Mouse (Mus musculus) CD8-positive naive resting alpha-beta T cell, adult 2 months (primary cell): ENCODE data around the gene Miga1.

Source experiments
- DNase-seq, 2 experiments: peaks; one replicate each; pipeline ENCODE4 v3.0.0; 2022; ENCODE audit warnings: low read depth in 2 of 2, low spot score in 2 of 2

The Miga1 gene

DNA sequence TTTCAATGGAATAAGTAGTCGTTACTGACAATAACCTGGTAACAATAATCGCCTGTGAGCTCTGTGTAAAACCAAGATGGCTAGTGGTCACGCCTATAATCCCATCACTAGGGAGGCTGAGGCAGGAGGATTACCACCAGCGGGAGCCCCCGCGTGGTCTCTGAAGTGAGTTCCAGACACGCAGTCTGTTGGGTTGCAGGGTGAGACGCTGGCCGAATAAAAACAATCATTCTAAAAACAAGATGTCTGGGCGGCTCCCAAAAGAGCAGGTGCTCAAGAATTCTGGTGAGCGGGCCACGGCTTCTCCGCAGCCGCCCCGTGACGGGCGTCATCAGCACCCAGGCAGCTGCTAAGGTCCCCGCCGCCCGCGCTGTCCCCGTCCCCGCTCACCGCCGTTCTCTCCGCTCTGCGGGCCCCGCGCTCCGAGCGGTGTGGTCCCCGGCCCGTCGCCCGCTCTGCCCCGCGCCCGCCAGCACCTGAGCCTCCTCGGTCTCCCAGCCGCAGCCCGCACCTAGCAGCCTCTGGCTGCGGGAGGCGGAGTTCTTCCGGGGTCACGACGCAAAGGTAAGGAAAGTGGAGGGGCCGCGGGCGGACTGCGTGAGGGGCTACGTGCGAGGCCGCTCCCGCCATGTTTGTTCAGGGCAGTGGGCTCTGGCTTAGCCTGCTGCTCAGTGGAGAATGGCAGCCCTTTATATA is at the start of gene Miga1:
TSS of gene Miga1 (minus strand) at position 546 of the 696 bp plus-strand sequence.
- DNase-seq: peak; percentile 59 to 63

DNA sequence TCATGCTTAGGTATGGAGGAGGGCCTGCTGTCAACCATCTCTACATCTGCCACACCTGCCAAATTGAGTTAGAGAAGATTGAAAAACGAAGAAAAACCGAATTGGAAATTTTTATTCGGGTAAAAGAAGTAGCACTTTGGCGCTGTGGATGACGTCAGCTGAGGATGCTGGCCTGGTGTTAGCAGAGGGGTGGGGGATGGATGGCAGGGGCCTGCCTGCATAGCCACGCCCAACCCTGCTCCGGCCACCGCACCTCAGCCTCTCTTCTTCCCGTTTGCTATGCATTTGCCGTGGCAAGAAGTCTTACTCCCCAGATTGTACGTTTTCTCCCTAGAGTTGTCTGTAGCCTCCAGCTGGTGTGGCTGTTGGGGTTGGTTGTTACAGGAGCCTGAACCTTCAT is 43.9 kb upstream of the Miga1 start:
- no peak for DNase-seq

DNA sequence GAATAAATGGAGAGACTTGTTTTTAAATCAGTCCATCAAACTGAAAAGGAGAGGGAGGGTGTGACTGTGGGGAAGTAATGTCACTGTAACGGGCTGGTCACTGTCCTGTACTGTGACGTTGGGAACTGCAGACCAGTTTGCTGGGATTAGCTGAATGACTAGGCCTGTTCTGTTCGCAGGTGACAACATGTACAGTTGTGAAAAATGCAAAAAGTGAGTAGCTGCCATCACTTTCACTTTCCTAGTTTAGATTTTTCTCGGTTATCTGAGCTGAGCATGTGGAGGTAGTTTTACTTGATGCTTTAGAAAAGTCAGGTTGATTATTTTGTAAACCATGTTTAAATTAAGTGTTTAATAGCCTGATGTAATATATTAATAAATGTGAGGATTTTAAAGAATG is 35.9 kb upstream of the Miga1 start:
- no peak for DNase-seq

GRCm38 (mm10) chr3:152364181-152364580 is 24.0 kb upstream of the Miga1 start:
- no peak for DNase-seq

DNA sequence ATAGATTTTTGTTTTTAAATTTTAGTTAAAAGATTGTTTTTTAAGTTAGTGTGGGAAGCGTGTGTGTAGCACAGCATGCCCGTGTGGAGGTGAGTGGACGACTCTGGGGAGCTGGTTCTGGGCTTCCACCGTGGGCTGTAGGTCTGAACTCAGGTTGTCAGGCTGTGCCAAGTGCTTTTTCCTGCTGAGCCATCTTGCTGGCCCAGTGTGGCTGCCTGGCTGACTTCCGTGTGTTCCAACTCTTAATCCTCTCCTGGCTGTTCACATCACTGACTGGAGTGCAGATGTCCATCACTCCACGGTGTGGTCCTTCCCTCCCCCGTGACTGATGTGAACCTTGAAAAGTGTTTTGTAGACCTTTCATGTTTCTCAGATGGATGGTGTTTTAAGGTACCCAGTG is 18.9 kb upstream of the Miga1 start:
- no peak for DNase-seq

DNA sequence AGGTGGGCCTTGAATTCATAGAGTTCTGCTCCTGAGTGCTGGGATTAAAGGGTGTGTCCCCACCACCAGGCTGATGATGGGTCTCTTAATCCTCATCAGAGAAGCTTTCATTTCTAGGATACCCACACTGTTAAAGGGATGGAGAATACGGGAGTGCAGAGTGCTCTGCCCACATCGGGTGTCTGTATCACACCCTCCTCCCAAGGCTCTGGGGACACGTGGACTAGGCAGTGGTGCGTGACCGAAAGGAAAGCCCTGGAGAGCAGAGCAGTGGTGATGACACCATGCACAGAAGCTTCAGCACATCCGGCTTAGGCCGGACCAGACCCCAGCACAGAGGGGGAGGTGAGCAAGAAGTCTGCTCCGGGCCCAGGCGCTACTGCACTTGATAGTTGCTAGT is 16.5 kb upstream of the Miga1 start:
- DNase-seq: no peak

DNA sequence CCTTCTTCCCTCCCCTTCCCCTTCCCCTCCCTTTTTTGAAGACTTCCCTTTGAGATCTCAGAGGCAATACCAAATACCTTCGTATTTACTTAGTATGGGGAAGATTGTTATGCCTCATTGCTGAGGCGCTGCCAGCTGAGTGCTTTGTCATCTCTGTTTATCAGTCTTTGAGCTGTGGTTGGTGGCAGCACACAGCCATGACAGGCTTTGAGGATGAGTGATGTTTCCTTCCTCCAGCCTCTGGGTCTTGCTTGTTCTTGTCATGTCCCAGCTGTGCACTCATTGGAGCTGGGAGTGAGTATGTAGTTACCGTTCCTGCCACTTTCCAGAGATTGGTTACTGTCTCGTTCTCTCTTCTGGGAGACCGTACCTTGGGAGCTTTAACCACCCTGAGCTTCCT is 15.2 kb upstream of the Miga1 start:
- DNase-seq: peak; percentile 3 to 13

DNA sequence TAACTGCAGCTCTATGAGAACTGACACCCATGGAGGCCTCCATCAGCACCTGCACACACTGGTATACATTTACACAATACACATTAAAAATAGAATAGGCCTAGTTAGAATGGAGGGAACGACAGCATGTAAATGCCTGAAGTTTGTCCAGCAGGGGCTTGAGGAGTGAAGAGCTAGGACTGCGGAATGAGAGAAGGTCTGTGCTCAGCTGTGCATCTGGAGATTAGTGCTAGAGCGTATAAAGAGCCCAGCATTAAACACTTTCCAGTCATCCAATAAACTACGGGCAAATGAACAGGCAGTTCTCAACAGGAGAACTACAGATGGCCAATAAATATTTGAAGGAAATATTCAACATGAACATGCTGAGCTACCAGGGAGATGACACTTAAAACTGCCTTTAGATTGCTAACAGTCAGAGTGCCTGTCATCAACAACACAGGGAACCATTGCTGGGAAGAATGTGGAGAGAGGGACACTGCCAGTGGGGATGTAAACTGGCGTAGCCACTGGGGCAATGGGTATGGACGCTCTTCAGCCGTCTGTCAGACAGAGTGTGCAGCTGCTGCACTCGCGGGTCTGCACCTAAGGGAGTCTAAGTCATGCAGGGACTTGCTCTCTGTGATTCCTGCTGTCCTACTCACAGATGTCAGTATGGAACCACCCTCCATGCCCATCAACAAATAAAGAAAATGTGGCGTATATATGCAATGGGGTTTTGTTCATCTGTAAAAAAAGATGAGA is 13.4 kb upstream of the Miga1 start:
- DNase-seq: no peak

DNA sequence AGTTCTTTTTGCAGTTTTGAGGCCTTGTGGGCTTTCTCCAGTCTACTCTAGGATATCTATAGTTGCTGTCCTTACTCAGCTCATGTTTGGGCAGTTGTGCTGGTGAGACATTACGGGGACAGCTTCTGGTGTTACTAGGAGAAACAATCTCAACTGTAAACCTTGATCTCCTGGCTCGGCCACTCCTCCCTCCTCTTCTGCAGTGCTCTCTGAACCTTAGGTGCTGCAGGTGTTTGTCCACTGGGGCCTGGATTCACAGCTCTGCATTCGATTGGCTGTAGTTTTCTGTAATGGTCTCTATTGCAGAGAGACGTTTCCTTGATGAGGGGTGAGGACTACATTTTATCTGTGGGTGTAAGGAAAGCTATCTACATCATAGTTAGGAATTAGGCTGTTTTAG is 12.1 kb upstream of the Miga1 start:
- no peak for DNase-seq

- no peak for DNase-seq
Measured at GRCm38 (mm10) chr3:152350966-152351365, 10.8 kb upstream of the Miga1 start.

GRCm38 (mm10) chr3:152350431-152350830 is 10.2 kb upstream of the Miga1 start:
- DNase-seq: no peak

- DNase-seq: no peak
Measured at GRCm38 (mm10) chr3:152348011-152348830, 8.0 kb upstream of the Miga1 start.

- DNase-seq: no peak
Measured at GRCm38 (mm10) chr3:152347227-152347626, 7.0 kb upstream of the Miga1 start.

- peak; percentile 4 to 10 for DNase-seq
Measured at GRCm38 (mm10) chr3:152346633-152347141, 6.5 kb upstream of the Miga1 start.

DNA sequence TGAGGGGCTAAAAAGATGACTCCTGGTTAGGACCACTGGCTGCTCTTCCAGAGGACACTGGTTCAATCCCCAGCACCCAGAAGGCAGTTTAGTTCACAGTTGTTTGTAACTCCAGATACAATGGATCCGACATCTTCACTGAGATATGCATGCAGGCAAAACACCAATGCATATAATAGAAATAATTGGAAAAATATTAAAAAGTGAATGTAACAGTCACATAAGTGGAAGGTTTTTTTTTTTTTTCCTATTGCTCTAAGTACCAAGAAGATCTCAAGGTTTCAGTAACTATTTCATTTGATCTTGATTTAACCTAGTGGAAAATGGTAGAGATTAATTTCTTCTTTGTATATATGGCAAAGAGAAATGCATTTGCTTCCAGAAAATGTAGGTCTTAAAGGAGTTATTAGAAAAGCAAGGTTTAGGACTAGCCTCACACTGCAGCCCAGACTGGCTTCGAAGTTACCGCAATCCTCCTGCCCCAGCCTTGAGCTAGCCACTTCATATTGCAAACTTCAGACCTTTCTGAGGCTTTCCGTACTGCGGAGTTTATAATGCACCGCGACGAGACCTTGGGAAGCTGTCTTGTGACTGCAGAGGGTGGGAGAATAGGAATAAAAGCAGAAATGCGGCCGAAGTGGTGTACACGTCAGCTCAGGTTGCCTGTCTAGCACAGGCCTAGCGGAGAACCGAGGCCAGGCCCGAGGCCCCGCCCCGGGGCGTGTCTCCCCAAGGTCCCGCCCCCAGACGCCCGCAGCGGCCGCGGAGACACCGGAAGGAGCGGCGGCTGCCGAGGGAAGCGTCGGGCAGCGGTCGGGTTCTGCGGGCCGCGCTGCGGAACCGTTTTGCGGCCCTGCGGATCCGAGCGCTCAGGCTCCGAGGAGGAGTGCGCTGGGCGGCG is 5.8 kb upstream of the Miga1 start, which contains the start of gene Usp33:
TSS of gene Usp33 (plus strand) at position 747 of the 901 bp plus-strand sequence.
- peak; percentile 92 to 94 for DNase-seq

DNA sequence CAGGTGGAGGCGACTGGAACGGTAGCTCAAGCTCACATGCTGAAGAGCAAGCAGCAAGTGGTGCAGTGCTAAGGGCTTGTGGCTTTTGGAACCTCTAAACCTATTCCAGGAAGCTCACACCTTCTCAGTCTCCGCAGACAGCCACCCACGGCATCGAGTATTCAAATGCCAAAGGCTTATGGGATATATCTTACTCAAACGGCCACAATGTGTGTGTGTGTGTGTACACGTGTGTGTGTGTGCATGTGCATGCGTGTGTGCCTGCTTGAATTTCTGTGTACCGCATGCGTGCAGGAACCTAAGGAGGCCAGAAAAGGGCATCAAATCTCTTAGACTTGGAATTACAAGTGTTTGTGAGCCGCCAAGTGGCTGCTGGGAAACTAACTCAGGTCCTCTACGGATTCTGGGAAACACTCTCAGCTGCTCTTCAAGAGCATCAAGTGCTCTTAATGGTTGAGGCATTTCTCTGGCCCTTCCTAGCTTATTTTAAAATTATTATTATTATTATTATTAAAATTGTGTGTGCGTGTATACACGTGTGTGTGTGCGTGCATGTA is 2.8 kb upstream of the Miga1 start:
- no peak for DNase-seq

GRCm38 (mm10) chr3:152336085-152336484 is 4.1 kb downstream of the Miga1 start:
- no peak for DNase-seq

- no peak for DNase-seq
Measured at GRCm38 (mm10) chr3:152333641-152334040, 6.6 kb downstream of the Miga1 start.

DNA sequence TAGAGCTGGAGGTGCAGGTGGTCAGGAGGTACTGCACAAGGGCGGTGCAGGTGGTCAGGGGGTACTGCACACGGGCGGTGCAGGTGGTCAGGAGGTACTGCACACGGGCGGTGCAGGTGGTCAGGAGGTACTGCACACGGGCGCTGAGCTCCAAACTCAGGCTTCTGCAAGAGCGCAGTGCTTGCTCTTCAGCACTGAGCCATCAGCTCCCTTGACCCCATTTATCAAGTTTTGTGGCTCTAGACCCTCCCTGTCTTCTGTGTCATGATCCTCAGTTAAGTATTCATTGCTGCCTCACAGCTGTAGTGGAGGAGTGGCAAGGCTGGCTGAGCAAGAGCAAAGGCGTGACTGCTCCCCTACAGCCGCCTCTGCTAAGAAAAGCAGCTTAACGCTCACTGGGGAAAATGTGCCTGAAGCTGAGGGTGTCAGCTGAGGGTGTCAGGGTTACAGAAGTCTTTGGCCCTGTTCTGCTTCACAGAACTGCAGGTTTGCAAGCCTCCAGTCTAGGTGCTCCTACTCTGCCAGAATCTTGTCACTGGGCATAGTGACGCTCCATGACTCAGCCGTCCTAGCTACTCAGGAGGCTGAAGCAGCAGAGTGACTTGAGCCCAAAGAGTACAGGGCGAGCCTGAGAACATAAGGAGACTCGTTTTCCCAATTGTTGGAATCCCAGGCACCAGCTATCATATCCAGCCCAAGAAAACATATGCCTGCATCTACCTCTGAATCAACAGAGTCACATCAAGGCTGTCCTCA is 7.5 kb downstream of the Miga1 start:
- no peak for DNase-seq
